Mouse (Mus musculus): ENCODE data around the gene Mogat2.

Mogat2 gene

DNA sequence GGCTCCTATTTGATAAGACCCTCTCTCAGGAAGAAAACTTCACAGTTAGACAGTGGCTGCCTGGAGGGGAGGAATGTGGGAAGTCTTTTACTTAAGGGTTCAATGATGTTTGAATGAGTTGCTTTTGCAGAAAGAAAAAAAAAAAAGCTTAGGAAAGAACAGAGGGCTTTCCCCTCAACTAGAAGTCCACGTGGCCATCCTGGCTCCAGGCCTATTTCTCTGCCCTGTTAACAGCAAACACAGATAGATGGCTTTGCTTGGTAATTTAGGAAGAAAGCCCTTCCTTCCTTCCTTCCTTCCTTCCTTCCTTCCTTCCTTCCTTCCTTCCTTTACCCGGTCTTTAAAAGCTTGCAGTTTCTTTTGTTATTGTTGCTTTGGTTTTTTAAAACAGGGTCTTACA is 3.5 kb downstream of the Mogat2 start:
- DNase-seq: peak in 1 of 2 experiments; percentile 72

DNA sequence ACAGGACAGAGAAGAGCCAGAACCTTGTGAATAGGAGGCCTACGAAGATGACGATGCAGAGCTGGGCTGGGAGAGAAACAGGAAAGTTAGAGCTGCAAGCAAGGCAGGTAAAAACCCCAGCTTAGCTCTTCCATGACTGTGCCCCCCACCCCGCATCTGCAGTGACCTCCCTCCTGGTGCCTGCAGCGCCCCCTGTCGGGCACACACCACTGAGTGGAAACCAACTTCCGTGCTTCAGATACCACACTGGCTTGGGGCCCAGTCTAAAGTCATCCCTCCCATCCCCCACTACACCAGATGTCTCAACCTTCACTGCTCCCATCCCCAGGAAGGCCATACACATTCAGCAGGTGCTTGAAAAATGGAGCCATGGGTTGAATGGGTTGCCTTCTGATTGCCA is 5.8 kb downstream of the Mogat2 start:
- DNase-seq: peak in 1 of 2 experiments; percentile 32

DNA sequence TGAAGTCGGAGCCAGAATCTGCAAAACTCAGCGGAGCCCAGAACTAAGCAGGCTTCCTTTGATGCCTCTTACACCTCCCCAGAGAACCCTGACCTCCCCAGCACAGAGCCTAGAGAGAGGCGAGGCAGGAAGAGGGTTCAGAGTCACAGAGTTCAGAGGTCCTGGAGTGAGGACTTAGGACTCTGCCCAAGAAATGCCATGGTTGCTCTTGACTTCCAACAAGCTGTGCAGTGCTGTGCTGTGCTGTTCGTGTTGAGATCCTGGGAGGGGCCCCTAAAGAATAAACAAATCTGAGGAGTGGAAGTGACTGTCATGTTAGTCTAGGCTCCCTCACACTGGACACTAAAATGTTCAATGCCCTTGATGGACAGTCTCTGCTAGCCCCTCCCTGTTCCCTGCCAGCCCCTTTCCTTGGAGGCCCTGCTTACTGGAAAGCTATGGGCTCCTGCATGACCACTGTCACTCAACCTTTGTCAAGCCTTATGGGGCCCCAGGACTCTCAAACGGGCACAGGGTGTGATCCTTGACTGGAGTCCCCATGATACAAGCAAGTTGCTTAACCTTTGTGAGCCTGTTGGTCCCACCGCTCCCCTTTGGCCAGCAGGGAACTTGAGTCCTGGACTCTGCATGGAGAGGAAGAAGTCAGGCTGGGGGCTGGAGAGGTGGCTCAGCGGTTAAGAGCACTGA is 8.2 kb downstream of the Mogat2 start:
- DNase-seq: peak; percentile 60 to 77

DNA sequence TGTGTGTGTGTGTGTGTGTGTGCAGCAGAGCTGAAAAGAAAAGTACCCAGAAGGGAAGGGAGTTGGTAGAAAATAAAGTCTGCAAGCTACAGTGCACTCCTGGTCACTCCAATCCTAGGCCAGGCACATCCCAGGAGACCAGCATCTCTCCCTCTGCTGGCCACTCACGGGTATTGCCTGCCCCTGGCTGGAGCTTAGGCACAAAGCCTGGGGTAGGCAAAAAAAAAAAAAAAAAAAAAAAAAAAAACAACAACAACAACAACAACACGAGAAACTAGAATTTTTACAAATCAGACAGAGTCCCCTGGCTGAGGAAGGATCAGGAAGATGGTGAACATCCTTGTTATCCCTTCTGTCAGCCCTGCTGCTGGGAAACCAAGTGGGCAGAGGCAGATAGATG is 9.0 kb downstream of the Mogat2 start:
- peak; percentile 62 to 69 for DNase-seq

DNA sequence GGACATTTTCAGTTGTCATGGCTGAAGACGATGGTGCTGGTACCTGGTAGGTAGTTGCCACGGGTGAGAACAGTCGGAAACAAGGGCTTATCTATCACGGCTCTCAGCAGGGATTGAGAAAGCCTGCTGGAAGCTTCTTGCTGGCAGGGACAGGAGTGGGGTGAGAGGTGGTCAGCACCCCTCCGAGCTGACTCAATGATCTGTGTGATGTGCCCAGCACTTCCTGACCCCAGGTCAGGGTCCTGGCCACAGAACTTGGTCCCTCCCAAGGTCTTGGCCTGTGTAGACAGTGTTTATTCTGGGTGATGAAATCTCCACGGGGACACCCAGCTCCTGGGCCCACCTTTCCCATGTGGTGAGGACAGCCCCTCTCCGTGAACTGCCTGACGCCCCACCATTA is 9.6 kb downstream of the Mogat2 start:
- DNase-seq: no peak

DNA sequence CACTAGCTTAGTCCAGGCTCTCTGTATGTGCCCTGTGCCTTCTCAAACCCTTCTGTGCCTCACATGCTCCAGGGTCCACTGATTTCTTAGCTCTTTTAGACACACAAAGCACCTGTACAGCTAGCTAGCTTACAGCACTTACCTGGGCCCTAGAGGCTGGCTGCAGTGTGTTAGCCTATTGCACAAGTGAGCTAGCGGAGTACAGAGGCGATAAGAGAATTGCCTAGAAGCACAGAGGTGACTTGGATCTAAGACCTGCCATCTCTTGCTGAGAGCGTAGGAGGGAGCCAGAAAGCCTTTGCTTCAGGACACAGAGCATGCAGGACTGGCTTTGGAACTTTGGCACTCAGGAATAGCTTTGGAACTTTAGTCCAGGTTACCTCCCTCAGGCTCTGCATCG is 11.2 kb downstream of the Mogat2 start:
- DNase-seq: no peak

DNA sequence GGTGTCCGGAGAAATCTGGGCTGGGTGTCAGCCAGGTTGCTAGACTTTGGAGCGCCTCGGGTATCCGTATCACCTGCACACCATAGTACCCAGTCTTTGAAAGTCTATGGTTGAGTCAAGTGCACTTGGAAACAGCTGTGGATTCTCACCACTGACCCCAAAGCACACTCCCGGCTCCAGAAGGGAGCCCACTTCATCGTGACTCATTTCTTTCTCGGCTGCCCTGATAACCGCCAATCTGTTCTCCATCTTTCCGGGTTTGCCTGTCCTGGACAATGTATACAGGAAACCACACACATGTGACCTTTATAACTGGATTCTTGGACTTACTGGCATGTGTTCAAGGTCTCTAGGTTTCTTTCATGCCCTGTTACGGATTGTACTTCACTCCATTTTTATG is 11.8 kb downstream of the Mogat2 start:
- no peak for DNase-seq

DNA sequence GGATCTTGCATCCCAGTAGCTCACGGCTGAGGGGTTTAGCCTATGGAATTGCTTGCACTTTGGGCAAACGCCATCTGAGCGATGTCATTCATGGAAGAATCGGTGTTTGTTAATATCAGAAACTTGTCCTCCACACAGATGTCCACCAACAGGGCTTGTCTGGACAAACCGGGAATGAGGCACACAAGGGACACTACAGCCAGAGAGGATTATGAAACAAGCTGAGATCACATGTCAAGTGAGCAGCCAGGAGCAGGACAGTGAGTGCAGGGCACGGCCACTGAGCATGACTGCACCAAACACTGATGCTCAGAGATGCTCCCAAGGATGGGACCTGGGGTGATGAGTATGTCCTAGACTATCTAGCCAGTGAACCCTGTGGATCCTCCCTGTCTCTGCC is 13.0 kb downstream of the Mogat2 start:
- DNase-seq: peak; percentile 48 to 79

DNA sequence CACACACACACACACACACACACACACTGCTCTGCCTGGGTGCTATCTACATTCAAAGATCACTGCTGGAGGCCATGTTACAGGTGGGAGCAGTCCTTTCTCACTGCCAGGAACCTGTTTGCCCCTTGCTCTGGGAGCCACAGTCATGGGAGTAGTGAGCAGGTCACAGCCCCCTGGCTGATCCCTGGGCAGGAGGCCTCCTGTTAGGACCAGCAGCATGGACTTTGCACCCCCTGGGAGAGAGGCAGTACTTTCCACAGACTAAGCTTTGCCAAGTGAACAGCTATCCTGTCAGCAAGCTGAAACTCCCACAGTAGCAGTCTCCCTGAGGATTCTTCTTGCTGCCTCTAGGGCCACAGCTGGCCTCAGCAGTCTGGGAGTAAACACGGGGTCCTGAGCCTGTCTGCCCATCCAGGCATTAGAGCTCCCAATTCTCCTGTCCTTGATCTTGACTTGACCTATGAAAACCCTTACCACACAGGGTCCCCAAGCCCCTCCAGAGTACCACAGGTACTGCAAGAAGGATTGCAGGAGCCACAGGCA is 13.7 kb downstream of the Mogat2 start:
- peak; percentile 85 to 94 for DNase-seq

DNA sequence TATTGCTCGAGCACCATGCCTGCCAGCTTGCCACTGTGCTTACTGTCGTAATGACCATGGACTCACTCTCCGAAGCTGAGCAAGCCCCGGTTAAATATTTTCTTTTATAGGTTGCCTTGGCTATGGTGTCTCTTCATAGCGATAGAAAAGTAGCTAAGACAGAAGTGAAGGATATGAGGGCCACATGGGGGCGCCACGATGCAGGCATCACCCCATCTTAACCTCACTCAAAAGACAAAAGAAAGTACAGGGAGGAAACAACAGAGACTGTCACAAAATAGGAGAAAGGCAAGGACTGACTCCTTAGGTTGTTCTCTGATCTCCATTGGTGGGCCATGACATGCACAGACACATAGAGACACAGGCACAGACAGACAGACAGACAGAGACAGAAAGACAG is 14.2 kb downstream of the Mogat2 start:
- peak in 1 of 2 experiments; percentile 67 for DNase-seq

DNA sequence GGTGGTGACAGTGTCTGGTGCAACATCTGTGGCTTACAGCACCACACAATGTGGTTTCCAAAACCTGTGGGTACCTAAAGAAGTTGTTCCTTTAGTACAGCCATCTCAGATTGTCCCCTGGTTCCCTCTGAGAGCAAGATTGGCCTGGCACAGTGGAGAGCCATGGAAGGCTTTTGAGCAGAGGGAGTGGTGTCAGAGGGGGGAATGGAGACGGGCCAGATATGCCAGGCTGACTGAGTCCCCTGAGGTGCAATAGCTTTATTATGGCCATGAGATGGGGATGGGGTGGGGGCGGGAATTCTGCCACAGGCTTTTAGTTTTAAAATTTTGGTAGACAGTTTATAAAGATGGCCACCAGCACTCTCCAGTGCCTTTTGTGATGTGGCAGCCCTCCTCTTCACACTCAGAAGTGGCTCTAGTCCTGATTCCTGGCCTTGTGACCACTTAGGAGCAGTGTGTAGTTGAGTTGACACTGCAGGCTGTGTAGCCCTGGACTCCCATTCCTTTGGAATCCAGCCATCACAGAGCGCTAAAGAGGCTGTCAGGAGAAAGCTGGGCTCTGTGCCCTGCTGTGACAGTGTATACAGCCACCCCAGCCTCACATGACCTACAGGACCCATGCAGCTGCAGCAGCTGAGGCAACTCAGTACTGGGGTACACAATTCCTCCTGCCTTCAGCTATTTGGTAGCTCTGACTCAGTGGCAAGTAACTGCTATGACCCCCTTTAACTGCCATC is 20.9 kb downstream of the Mogat2 start:
- no peak for DNase-seq

DNA sequence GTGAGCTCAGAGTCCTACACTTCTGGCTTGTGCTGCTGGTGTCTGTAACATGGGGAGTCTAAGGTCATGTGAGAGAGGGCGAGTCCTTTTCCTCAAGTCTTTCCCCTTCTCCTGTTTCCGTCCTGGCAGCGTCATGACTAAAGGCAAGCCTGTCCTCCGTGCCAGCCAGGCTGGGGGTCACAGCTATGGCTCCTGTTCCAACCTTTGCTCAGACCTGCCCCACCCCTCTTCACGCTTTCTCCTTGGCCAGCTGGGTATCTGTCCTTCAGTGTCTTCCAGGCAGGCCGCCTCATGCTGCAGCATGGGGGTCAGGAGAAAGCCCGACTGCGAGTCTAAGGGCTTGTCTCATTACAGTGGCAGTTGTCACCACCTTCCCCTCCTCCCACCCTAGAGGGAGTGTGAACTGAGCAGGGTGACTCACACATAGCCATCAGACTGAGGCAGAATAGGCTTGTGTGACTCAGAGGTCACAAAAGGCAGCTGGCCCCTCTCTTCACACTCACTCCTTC is 23.0 kb downstream of the Mogat2 start:
- peak; percentile 80 to 81 for DNase-seq

DNA sequence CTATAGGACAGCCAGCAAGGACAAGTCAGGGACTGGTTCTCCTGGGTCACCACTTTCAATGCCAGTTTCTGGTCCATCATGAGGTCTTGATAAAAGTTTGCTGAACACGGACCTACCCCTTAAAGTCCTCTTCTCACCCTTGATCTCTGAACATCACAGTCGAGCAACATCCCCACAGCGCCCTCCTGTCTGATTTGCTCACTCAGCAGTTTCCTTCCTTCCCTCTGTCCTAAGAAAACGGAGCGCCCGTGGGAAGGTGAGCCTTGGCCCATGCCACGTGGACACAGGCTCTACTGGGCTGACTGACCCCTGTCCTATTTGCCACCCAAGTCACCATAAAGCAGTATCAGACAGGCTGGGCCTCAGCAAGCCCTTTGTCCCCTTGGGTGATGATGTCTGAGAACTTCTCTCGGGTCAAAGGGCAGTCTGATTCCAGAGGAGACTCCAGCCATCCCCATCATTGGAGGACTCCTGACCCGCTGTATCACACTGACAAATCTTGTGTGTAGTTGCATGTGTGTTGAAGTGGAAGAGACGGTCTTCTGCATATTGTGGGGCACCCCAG is 23.7 kb downstream of the Mogat2 start:
- peak; percentile 58 to 75 for DNase-seq

DNA sequence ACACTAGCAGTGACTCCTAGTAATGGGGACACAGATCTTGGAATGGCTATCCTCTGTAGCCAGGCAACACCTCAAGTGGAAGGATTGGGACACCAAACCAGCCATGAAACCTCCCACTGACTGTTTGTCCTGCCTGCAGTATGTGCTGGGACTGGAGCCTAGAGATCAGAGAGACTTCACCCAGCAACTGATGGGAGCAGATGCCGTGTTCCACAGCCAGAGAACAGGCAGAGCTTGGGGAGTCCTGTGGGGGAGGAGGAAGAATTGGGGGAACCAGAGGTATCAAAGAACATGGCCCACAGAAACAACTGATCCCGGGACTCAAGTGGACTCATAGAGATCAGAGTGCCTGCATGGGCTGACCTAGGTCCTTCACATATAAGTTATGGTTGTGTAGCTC is 24.7 kb downstream of the Mogat2 start:
- DNase-seq: no peak

DNA sequence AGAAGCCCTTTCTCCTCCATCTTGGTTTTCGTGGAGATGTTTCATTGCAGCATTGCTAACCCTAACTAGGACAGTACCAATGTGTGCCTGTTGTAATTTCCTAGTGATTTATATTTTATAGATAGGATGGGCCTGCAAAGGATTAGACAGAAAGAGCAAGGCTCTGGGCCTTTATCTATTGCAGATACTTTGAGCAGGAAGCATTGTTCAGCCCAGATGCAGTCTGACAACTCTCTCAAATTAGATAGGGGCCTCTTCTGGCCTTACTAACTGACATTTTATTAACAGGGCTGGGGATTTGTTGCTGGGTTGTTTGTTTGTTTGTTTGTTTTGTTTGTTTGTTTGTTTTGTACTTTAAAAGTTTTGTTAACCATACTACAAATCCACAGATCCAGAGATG is 25.4 kb downstream of the Mogat2 start:
- no peak for DNase-seq

DNA sequence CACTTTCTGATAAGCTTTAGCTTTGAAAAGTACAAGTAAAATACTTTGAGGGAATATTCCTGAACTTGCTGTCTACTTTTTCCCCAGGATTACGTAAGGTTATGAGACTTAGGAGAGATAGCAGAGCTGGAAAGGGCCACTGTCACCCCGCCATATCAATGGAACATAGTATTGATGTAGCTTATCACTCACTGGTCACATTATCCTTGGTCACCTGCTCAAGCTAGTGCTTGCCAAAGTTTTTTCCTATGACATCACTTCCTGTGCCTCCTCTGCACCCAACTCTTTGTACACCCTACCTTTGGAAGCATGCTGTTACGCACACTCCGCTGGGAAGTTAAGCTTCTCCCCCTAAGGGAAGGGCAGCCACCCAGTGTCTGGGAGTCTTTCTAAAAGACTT is 29.7 kb downstream of the Mogat2 start:
- DNase-seq: no peak

DNA sequence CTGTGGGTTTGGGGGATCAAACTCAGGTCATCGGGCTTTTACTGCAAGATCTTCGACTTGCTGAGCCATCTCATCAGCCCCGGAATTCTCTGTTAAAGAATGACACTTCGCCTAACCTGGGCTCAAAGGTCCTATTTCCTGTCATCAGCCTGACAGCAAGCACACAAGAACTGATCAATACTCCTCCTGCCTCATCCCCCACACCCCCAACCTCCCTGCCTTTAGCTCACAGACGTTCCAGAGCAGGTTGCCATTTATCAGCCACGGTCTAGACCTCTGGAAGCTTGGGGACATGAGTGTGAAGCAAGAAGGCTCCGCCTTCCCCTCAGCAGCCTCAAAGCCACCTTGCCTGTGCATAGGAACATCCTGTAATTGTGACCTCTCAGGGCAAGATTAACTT is 32.1 kb downstream of the Mogat2 start:
- DNase-seq: no peak

DNA sequence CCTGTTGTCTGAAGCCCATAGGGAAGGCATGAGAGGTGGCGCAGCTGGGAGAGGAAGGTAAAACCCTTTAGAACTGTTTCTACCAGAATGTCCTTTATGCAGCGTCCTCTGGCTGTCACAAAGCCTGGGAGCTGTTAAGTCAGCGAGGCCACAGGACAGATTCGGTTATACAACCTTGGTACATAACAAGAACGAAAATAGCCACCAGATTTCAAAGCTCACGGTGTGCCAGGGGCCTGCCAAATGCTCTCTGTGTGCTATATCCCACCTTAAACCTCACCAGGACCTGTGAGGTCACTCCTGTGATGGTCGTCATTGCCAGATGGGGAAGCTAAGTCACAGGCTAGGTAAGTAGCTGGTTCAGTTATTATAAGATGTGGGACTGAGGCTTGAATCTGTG is 36.3 kb downstream of the Mogat2 start:
- no peak for DNase-seq

DNA sequence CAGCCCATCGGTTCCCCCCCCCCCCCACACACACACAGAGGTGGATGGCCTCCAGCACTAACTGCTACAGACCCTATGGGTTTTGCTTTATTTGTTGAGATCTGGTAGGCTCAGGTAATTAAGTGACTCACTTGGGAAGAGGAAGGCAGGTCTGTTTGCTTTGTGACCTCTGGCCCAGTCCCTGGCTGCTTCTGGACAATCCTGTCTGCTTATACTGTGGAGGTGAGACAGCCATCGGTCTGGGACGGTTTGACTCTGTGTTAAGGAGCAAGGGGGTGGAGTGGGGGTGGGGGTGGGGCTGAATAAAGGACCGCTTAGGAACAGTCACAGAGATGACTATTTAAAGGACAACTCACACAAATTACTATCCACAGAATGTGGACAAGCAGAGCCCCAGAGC is 38.1 kb downstream of the Mogat2 start:
- peak; percentile 48 to 51 for DNase-seq

DNA sequence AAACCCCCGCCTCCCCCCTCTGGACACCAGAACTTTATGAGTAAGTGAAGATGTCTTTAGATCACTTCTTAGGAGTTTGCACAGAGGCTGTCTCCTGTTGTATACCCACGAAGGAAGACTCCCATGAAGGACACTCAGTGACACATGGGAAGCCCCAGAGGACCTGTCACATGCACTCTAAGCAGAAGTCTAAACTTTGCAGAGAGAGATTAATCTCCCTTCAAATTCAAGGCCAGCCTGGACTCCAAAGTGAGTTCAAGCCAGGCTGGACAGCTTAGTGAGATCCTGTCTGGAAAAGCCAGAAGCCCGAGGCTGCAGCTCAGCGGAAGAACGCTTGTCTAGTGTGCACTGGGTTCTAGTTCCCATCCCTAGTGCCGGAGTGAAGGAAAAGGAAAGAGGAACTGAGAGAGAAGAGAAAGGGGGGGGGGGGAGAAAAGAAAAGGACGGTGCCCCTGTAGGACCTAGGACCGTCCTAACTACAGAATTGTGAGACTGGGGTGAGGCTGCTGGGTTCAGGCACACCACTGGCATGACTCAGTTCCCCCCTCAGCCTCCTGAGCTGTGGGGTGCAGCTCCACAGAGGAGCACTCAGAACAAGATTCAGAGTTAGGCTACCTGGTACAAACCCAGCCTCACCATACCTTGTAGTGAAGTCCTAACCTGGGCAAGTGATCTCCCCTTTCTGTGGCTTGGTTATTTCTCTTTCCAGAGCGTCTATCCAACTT is 38.8 kb downstream of the Mogat2 start:
- DNase-seq: no peak

DNA sequence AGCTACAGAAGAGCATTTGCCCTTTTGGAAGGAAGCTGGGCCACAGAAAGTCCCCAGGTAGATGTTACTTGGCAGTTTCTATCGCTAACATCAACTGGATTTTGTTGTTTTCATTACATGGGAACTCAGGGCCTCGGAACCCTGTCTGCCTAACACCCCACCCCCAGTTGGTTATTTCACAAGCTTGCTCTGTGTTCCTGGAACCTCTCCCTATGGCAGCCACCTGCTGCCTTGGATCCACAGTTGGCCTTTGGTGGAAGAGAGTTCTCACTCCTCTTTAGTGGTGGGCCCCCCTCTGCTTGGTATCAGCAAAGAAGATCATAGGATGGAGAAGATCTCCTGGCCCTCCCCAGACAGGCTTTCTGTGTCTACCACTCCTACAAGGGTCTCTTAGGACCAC is 39.6 kb downstream of the Mogat2 start:
- DNase-seq: no peak

DNA sequence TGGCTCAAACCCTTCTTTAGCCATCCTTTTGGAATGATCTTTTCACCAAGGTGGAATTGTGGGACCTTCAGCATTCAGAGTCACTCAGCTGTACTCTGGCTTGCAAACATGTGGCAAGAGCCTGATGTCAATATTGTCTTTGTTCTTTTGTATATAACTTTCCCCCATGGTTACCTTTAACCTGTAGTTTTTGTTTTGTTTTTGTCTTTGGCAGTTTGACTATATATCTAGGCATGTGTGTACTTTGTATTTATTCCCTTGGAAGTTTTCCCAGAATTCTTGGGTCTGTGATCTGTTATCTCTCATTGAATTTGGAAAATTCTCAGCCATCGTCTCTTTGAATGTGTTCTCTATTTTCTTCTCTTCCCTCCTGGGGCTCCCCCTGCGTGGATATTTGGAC is 43.9 kb downstream of the Mogat2 start:
- DNase-seq: no peak

DNA sequence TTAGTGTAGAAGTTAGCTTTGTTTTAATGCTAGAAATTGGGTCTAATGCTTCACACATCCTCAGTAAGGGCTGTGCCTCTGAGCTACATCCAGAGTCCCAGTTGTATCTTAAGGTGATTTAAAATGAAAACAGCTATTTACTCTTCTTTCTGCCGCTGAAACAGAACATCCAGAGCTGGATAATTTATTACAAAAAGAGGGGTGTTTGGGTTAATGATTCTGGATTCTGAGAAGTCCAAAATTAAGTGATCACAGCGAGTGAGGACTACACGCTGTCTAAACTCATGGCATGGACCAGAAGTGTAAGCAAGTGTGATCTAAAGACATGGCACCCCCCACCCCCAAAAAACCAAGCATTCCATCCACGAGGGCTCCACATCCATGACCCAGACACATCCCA is 44.5 kb downstream of the Mogat2 start:
- DNase-seq: no peak

Measured in kidney, postnatal 36 days (tissue).